Mouse (Mus musculus) spleen, embryonic (tissue): ENCODE results near the gene 3110040N11Rik.

ENCODE experiments used
- CTCF ChIA-PET: fragments of 350-600 bp; sonication (Branson Sonifier 250); formaldehyde crosslinking; loops from one replicate; lab custom pipeline; 2022; lab: Charles Lee

3110040N11Rik gene

GRCm38 (mm10) chr7:81740010-81740409 is 49.3 kb downstream of the 3110040N11Rik start:
- CTCF ChIA-PET: no interaction called here

DNA sequence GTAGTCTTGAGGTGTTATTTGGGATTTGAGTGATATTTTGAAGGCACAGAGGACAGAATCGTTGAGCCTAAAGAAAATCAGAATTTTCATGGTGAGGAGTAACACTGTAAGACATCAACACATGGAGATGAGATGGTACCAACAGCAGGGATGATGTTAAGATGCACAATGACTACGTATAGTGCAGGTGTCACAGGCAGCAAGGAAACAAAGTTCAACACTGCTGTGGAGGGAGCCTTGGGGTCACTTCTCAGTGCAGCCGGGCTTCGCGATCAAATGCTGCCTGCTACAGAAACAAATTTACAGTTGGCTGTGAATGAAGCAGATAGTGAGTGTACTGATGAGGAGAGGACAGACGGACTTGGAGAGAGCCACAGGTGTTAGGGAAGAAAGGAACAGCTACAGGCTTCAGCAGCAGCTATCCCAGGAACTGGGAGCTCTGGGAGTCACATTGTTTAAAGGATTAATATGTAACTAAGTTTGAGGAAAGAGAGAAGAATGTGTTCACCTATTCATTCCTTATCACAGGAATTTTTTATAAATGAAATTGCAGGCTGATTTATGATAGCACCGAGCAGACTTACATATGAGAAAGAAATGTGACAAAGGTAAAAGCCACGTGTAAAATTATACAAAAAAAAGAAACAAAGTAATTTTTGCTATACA is 50.4 kb downstream of the 3110040N11Rik start:
- CTCF ChIA-PET: no interaction called here

DNA sequence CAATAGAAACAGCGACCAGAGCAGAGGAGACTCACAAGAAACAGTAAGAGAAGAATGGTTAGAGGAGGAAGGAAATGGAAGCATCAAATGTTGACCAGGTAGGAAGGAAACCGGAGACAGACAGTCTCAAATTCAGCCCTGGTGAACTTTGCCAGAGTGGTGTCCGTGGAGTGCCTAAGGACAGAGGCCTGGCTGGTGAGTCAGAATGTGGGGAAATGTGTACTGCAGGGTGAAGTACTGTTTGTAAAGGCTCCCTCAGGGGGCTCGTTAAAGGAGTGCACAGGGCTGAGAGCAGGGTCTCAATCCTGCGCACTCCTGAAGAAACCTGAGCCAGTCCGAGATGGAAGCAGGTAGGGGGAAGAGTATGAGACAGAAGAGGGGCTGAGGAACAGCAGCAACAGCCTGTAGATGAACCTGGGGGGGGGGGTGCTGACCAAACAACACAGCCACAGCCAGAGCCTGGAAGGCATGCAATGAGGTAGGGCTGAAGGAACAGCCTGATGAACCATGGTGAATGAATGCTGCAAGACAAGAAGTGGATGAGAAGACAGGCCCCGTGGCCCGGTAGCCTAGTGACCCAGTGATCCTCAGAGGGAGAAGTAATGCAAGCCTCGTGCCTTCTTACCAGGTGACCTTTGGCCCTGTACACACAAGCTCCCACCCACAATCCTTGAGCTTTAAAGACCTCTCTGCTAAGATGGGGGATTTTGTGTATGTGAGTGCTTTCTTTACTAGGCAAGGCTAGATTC is 53.8 kb downstream of the 3110040N11Rik start:
- CTCF ChIA-PET: no interaction called here

GRCm38 (mm10) chr7:81732183-81733089 is 56.8 kb downstream of the 3110040N11Rik start:
- CTCF ChIA-PET: no interaction called here
